Mouse (Mus musculus) B cell, adult 2 months (primary cell): Measurements from ENCODE around the gene Krtap5-1.
"Not testable (repeated sequence)": the region's sequence is repeated elsewhere in the genome, so short reads cannot be mapped to it uniquely, and the experiment has no call there.

Experiments used
- DNase-seq, 2 experiments: peaks; one replicate each; pipeline ENCODE4 v3.0.0; 2022

Gene Krtap5-1

DNA sequence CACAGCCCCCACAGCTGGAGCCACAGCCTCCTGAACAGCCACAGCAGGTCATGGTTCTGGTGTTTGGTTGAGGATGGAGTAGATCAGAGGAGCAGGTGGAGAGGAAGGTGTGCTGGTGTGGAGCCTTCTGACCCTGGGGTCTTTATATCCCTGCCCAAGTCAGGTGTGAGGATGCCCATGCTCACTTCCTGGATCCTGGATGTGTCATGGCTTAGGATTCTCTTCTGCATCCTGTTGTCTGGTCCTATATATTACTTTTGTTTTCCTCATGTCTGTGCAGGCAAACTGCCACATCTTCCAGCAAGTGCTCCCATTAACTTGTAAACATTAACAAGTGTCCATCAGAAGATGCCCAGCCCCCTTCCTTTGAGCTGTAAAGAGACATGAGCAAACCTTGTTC, at the start of gene Krtap5-1:
Gene Krtap5-1 (minus strand): TSS at position 101 of the 400 bp plus-strand sequence.
- DNase-seq = not testable (repeated sequence)

DNA sequence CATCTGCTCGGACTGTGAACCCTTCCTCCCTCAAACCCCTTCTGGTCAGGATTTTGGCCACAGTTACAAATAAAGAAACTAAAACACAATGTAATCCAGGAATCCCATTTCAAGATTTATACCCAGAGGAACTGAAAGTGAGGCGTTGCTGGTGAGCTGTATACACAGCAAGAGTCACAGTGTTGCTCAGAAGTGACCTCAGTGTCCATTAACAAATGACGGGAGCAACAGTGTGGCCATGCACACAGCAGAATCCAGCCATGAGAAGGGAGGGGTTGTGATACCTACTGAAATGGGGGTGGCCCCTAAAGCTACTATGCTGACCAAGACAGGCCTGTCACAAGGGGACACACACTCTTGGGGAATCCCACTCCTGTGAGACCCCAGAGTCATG, 45.3 kb upstream of the Krtap5-1 start:
- no peak for DNase-seq

DNA sequence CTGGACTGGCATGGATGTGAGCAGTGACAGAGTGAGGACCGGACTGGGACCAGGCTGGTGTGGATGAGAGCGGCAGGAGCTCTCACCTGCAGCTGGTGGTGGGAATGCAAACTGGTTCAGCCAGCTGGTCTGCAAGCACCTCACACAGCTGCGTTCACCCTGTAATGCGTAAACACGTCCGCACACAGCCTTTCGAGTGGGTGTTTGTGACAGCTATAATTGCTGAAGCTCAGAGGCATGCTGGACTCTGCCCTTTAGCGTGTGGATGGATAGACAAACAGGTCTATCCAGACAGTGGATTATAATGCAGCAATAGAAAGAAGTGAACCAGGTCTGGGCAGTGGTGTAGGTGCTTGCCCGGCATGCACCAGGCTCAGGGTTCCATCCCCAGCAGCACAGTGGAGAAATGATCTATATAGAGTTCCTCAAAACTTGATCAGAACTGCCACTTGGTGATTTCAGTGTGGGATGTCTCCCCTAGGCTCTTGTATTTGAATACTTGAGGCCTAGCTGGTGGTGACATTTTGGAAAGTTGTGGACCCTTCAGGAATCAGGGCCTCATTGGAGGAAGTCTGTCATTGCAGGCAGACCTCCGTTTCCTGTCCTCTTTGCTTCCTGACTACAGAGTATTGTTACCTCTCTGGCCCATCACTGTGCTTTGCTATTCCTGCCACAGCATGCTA, 44.8 kb upstream of the Krtap5-1 start:
- no peak for DNase-seq

DNA sequence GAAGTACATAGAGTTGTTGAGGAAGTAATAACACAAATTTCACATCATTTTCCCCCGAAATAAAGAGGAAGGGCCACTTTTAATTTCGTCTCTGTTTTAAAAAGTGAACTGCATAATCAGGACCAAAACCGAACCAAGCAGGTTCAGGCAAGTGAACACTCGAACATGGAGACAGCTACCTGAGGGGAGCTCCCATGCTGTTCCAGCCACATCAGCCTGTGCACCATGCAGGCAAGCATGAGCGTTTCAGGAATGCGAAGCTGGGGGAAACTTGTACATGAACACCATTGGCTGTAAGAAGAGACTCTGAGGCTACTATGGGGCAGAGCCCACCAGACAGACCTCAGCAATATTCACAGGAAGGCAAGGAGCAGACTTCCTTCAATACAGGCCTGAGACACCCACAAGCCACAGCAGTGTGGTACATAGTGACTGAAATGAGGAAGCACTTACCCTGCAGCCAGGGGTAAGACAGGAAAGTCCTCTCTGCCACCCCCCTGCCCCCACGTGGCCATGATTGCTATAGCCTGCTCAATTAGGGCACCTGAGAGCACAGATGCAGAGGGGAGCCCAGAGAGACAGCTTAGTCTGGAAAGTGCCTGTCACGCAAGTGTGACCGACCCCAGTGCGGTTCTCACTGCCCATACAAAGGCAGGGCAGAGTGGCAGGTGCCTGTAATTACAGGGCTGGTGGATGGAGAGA, 43.5 kb upstream of the Krtap5-1 start:
- DNase-seq = peak; percentile 72 to 76

DNA sequence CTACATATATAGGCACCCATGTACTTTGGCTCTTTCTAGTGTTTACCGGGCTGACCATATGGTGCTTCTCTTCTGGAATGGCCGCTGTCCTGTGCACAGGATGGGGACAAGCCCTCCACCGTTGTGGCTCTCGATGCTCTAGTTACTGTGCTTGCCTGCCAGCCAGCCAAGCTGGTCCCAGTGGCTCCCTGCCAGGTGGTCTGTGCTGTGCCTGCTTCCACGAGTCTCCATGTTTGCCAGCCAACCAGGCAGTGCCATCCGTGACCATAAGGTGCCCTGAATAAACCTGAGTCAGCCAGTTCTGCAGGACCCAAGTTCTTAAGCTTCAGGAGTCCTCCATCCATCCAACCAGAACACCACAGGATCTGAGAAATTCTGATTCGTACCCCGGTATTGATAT, 38.2 kb upstream of the Krtap5-1 start:
- no peak for DNase-seq

DNA sequence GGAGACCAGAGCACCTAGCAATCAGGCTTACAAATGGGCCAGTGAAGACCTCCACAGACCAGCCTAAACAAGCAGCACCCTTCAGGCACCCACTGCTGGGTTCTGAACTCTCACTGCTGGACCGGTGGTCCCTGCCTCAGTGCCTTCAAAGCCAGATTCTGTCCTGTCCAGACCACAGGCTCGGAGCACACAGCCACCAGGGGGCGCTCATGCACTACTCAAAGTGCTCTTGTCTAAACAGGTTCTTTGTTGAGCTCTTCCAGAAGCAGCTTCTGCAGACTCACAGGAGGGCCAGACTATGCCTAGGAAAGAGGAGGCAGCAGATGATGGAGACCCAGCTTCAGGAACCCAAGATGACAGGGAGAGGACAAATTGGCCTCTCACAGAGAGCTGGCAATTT, 37.3 kb upstream of the Krtap5-1 start:
- DNase-seq = peak; percentile 92

DNA sequence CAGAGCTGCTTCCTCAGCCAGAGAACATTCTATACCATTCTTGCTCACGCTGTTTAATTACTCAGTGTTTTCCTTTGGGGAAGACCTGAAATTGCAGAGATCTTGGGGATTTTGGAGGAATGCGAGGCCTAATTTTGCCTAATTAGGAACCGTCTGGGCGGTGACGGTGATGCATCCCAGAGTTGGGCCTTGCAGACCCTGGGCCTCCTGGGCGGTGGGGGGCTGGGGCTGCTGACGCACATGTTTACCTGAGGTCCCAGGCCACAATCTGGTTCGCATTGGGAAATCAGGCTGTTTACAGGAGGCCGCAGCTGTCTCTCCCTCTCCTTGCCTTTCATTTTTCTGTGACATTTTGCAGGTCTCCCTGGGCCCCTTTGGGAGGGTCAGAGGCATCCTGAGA, 35.8 kb upstream of the Krtap5-1 start:
- DNase-seq = not testable (repeated sequence)

DNA sequence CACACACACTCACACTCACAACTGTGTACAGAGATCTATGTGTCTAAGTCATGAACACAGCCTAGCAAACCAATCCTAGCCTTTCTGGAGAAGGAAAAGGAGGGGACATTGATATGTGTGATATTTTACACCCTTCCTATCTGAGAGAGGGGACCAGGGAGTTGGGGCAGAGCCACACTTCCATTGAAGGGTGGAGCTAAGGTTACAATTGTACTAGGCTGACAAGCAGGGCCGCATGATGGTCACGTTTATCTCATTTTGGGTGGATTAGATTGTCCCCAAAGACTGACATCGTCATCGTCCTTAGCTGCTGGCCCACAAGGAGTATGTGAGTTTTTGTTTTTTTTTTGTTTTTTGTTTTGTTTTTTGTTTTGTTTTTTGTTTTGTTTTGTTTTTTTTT, 34.4 kb upstream of the Krtap5-1 start:
- DNase-seq = no peak

DNA sequence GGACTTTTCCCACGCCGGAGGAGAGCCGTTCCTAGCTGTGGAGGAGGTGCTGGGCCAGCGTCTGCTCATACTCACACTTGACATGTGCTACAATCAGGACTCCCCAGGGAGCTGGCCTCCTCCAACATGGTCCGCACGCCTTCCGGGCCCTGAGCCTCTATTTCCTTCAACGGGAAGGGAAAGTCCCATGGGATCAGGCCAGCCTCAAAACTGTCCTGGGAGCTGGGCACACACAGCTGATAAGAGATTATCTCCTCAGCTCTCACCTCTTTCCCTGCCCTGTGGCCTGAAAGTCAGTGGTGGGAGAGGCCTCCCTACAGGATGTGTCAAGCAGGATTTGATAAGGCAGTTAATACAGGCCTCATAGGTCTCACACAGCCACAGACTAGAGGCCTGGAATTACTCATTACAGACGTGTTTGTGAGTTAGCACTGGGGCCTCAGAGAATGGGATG, 33.4 kb upstream of the Krtap5-1 start:
- DNase-seq = no peak

DNA sequence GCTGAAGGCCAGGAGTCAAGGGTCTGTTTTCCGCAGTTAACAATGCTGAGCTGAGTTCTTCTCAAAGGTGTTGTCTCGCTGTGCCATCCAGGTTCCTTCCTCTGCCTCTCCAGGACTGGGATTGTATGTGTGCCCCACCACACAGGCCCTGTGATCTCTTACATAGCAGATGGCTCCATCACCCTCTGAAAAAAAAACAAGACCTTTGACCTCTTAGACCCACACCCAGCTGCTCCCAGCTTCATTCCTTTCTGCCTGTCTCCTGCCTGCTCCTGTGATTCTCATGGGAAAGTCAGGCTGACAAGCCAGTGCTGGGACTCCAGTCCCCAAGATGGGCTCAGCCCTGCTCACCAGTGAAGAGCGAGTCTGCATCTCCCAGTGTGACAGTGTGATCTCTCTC, 31.6 kb upstream of the Krtap5-1 start:
- no peak for DNase-seq

DNA sequence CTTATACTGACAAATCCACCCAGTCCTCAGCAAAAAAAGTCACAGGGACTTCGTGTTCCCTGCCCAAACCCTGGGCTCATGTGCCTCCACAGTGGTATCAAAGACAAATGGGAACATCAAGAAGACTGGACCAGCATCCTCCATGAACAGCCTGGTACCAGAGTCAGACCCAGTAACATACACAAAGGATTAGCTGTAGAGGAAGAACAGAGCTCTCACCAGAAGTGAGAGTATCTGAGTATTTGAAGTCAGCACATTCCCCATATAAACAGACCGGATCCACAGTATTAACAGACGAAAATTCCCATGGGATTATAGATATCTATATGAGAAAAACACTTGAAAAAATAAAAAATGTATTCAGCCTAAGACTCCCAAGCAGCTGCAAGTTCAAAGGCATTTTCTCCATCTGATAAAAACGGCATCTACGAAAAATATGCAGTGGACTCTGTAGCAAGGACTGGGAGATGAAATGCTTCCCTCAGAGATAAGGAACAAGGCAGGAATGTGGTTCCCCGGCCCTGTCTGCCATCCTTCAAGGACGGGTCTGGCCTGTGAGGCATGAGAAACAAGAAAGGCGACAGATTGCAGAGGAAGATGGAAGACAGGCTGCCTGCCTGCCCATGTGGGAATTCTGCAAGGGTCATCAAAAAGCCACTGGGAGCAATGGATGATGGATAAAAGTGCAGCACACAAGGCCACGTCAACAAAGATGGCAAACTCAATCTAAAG, 30.0 kb upstream of the Krtap5-1 start:
- no peak for DNase-seq

DNA sequence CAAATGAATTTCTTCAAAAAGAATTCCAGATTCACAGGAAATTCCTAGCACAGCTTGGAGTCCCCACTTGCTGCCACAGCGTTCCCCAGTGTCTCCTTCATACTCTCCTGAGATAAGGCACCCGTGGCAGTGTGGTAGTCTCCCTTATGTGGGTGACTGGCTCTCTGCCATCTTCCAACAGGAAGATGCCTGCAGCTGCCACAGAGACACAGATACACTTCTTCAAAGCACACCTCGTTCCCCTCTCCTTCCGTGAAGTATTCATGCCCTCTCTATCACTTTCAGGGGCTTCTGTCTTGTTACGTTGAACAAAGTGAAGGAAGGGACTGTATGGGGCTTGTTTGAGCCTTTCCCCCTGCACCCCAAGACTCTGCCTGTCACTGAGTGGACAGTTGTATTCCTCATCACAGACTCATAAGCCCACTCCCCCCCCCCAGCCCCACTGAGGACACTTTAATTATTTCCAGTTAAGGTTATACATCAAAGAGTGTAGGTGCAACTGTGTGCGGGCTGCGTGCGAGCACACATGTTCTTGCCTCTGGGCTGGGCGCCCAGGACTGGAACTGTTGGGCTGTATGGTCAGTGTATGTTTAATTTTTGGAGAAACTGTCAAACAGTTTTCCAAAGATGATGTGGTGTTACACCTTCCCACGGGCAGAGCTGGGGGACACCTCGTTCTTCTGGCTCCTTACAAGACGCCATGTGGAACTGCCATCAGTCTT, 26.6 kb upstream of the Krtap5-1 start:
- no peak for DNase-seq

DNA sequence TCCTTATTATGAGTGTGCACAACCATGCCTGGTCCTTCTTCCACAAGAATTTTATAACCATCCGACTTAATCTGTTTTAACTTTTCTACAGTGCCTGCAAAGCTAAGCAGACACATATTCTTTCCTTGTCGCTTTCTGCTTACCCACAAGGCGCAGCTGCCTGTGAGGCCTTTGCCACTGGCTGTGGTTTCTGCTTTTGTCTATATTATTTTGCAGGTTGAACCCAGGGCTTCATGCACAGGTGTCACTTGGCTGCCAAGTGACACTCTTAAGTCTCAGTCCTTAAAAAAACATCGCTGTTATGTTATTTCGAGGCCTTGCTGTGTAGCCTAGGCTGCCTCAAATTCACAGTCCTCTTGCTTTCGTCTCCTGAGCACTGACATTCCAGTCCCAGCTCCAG, 25.7 kb upstream of the Krtap5-1 start:
- DNase-seq = no peak

DNA sequence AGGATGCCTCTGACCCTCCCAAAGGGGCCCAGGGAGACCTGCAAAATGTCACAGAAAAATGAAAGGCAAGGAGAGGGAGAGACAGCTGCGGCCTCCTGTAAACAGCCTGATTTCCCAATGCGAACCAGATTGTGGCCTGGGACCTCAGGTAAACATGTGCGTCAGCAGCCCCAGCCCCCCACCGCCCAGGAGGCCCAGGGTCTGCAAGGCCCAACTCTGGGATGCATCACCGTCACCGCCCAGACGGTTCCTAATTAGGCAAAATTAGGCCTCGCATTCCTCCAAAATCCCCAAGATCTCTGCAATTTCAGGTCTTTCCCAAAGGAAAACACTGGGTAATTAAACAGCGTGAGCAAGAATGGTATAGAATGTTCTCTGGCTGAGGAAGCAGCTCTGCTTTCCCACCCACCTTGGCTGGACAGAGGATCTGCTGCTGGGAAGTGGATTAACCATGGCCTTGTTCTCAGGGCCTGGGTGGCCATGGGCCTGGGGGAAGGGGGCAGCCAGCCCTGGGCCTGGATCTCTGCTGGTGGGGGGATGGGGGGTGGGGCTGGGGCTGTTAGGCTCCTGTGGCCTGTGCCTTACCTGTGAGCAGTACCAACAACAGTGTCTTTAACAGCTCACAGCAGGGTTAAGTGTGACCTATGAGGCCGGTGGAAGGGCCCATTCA, 24.9 kb upstream of the Krtap5-1 start:
- DNase-seq = not testable (repeated sequence)

DNA sequence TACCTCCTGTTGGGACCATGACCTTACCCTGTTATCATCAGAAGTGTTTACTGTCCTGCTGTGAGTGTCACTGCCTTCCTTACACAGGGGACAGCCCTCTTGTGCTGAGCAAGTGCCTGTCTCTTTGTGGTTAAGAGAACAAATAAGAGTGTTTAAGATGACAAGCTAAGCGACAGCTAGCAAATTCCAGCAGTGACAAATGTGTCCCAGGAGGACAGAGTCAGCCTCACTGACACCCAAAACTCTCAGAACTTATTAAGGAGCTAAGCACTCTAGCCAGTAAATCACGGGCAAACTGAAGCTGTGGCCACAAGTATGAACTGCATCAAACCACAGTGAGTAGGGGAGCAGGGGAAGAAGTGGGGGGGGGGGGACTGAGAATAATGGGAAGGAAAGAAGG, 24.0 kb upstream of the Krtap5-1 start:
- no peak for DNase-seq

DNA sequence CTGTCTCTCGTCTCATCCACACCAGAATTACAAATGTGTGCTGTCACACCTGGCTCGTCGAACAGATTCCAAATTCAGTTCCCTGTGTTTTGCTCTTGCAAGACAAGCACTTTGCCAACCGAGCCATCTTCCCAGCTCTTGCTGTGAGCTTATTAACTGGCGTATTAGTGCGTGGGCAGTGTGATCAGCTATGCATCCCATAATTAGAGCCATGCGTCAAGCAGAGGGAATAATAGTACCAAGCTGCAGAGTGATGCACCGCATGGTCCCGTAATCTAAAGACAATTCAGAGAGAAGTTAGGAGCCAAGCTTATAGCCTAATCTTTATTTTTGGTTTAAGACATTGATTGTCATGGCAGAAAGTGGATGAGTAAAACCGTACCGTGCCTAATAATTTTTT, 22.2 kb upstream of the Krtap5-1 start:
- DNase-seq = no peak

DNA sequence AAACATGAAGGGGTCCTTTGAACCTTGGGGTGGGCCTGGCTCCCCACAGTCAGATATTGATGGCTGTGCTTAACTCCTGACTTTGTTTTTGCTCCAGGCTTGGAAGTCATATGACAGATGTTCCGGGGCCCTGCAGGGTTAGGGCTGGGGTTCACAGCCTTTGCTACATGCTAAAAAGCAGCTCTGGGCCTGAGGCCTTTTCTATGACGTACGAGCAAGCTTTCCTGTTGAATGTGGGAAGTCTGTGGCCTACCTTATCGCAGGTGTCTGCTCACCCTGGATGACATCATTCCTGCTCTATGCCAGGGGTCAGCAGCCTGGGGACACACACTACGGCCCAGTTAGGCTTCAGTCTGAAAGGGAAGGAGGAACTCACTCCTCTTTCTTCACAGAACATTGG, 20.3 kb upstream of the Krtap5-1 start:
- no peak for DNase-seq

DNA sequence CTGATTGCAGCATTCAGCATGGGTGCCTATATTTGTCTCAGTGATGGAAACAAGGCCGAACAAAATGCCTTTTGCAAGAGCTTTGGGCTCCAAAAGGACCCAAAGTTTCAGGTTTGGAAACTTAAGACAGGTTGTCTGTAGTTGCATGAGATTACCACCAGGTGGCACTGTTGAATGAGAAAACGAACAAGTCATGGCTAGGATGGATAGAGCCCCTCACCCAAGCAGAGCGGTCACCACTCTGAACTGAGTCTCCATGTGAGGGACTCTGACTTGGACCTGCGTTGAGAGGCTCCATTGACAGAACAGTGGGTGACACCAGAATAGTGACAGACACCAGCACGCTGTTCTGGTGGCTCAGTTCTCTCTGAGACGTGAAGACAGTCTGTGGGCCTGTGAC, 19.6 kb upstream of the Krtap5-1 start:
- DNase-seq = peak; percentile 46 to 49

DNA sequence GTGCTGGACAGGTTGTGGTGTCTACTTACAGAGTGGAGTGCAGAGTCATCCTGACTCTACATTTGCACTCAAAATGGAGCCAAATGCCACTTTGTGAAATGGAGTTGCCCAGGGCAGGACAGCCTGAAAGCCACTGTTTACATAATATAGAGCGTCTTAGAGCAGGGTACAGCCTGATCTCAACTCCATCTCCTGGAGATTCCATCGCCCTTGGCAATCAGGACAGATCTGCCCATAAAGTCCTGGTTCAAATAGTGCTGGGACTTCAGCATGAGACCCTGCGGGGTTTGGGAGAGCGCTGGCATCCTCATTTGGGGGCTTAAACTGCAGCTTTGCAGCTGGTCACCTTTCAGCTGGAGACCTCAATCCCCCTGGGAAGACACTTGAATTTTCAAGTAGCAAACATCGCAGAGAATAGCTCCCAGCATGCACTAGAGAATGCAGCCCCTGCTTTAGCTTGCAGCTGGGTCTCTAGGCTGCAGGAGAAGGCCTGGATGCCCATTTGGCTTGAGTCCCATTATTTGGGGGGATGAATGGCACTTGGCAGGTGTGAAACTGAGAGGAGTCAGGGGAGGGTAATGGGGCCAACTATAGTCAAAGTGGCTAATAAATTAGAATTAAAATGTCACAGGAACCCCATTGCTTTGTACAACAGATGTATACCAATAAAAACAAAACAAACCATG, 17.8 kb upstream of the Krtap5-1 start:
- no peak for DNase-seq

DNA sequence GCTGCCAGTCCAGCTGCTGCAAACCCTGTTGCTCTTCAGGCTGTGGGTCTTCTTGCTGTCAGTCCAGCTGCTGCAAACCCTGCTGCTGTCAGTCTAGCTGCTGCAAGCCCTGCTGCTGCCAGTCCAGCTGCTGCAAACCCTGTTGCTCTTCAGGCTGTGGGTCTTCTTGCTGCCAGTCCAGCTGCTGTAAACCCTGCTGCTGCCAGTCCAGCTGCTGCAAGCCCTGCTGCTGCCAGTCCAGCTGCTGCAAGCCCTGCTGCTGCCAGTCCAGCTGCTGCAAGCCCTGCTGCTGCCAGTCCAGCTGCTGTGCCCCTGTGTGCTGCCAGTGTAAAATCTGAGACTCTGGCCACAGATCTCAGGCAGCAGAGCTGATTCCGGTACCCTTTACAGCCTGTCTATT, 7.0 kb upstream of the Krtap5-1 start:
- not testable (repeated sequence) for DNase-seq

DNA sequence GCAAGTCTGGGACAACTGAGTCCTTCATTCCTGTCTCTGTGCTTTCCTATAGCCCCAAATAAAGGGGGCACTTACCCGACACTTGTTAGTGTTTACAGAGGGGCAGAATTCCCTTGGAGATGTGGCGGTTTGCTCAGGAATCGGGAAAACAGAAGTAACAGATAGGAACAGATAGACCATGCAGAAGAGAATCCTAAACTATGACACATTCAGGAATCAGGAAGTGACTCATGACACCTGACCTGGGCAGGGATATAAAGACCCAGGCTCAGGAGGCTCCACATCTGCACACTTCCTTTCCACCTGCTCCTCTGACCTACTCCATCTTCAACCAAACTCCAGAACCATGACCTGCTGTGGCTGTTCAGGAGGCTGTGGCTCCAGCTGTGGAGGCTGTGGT, 6.3 kb upstream of the Krtap5-1 start, which contains the start of gene Krtap5-4:
Gene Krtap5-4 (plus strand): TSS at position 301 of the 400 bp plus-strand sequence.
- no peak for DNase-seq

DNA sequence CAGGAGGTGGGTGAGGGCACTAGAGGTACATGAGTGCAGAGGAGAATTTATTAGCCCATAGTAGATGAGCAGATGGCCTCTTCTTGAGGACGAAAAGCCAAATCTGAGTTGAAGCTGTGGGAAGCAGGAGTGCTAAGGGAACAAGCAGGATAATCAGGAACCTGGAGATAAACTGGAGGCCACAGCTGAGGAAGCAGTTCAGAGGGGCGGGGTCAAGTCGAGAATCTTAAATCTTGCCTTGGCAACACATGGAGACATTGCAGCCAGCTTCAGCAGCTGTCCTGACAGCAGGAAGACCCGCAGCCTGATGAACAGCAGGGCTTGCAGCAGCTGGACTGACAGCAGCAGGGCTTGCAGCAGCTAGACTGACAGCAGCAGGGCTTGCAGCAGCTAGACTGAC, 810 bp downstream of the Krtap5-1 start:
- not testable (repeated sequence) for DNase-seq
